Mouse (Mus musculus): ENCODE data around the gene Olfr730. TPM values are rescaled to one million over a fixed set of nuclear protein-coding genes. Genes with fewer than 3 reads are reported as not detected.

Olfr730 gene
- polyA plus RNA-seq (2012; fragmentation: generic; extraction: Trizol), result not detected

DNA sequence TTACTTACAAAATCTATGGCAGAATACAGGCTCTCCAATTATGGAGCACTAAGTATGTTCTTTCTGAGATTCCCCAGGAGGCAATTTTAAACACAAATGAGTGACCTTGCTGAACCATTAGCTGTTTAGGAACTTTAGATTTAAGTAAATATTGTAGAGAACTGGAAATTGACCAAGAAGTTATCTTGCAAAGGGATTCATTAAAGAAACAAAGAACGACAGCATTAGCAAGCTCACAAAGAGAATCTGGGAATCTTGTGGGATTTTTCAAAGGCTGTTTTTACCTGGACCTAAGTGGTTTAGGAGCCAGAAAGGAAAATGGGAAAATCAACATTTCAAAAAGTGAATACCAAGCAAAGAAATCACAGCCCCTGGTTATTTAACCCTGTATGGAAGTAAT lies at the start of gene Olfr730:
Gene Olfr730, minus strand, starts transcription at position 101 of the 400 bp plus-strand sequence.
- H3K36me3 ChIP-seq (ENCODE audit: control insufficient read depth, insufficient read depth), result no peaks in the 10 kb centered on the region
- H3K27me3 ChIP-seq (ENCODE audit: control insufficient read depth, insufficient read depth, insufficient read length), result no peaks in the 10 kb centered on the region
- H3K4me2 ChIP-seq (ENCODE audit: low read depth), result no peak within 1 kb of the TSS
- TF ChIP-seq E2F4 (IDR thresholded peaks at IDR 0.05; ENCODE audit: insufficient read depth), result no peak
- no peak for TF ChIP-seq SRF (IDR thresholded peaks at IDR 0.05; ENCODE audit: control insufficient read depth, insufficient read length, low read depth)
- TF ChIP-seq MYOD1 (IDR thresholded peaks at IDR 0.05; ENCODE audit: control insufficient read depth in 1 of 3, insufficient read length in 2 of 3, low read depth in 2 of 3), result no peak
- TF ChIP-seq CEBPB (IDR thresholded peaks at IDR 0.05; ENCODE audit: insufficient read depth, poor library complexity, severe bottlenecking), result no peak
- no peak for TF ChIP-seq POLR2AphosphoS2 (IDR thresholded peaks at IDR 0.05; ENCODE audit: insufficient read length, low read depth)
- no peak for TF ChIP-seq MYOG (IDR thresholded peaks at IDR 0.05; ENCODE audit: control insufficient read depth in 1 of 3, insufficient read depth in 1 of 3, insufficient read length in 2 of 3, low read depth in 2 of 3)
- no peak for TF ChIP-seq REST (IDR thresholded peaks at IDR 0.05; ENCODE audit: insufficient read depth, insufficient read length)
- TF ChIP-seq USF1 (IDR thresholded peaks at IDR 0.05; ENCODE audit: low read depth), result no peak
- TF ChIP-seq TCF12 (IDR thresholded peaks at IDR 0.05; ENCODE audit: insufficient read depth, poor library complexity, severe bottlenecking), result no peak
- TF ChIP-seq MAX (IDR thresholded peaks at IDR 0.05; ENCODE audit: low read depth), result no peak
- TF ChIP-seq POLR2A (IDR thresholded peaks at IDR 0.05; ENCODE audit: insufficient read length, low read depth), result no peak
- TF ChIP-seq TCF3 (IDR thresholded peaks at IDR 0.05; ENCODE audit: insufficient read length, low read depth), result no peak
- no peak within 1 kb of the TSS for H3ac ChIP-seq (ENCODE audit: control insufficient read depth, insufficient read length)
- H3K79me2 ChIP-seq (ENCODE audit: control insufficient read depth, insufficient read depth), result no peaks in the 10 kb centered on the region
- H3K4me3 ChIP-seq, result no peak within 1 kb of the TSS

DNA sequence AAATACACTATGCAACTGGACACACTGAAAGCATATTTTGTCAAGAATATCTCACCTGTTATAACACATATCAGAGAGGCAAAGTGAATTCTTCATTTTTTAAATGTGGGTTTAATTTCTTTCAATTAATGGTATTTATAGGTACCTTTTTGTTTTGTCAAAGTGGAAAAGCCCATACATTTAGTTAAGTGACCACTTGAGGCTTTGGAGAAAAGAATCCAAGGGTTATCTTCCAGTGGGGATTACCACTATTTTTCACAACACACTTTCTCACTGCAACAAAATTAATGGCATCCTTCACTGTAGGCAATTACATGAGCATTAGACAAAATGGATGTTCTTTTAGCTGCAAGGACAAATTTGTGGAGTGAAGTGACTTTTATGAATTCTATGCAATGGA lies 35.2 kb downstream of the Olfr730 start, which contains the start of gene Olfr729:
Gene Olfr729, minus strand, starts transcription at position 101 of the 400 bp plus-strand sequence.
- Histone ChIP-seq H3K79me2 (ENCODE audit: control insufficient read depth, insufficient read depth) (no peaks in the 10 kb centered on the region), H3K36me3 (ENCODE audit: control insufficient read depth, insufficient read depth) (no peaks in the 10 kb centered on the region), H3K4me2 (ENCODE audit: low read depth) (no peak within 1 kb of the TSS), H3K4me3 (no peak within 1 kb of the TSS), H3ac (ENCODE audit: control insufficient read depth, insufficient read length) (no peak within 1 kb of the TSS), H3K27me3 (ENCODE audit: control insufficient read depth, insufficient read depth, insufficient read length) (no peaks in the 10 kb centered on the region)
- TF ChIP-seq REST (IDR thresholded peaks at IDR 0.05; ENCODE audit: insufficient read depth, insufficient read length) (no peak), TCF12 (IDR thresholded peaks at IDR 0.05; ENCODE audit: insufficient read depth, poor library complexity, severe bottlenecking) (no peak), POLR2A (IDR thresholded peaks at IDR 0.05; ENCODE audit: insufficient read length, low read depth) (no peak), SRF (IDR thresholded peaks at IDR 0.05; ENCODE audit: control insufficient read depth, insufficient read length, low read depth) (no peak), MYOD1 (IDR thresholded peaks at IDR 0.05; ENCODE audit: control insufficient read depth in 1 of 3, insufficient read length in 2 of 3, low read depth in 2 of 3) (no peak), POLR2AphosphoS2 (IDR thresholded peaks at IDR 0.05; ENCODE audit: insufficient read length, low read depth) (no peak), MAX (IDR thresholded peaks at IDR 0.05; ENCODE audit: low read depth) (no peak), USF1 (IDR thresholded peaks at IDR 0.05; ENCODE audit: low read depth) (no peak), CEBPB (IDR thresholded peaks at IDR 0.05; ENCODE audit: insufficient read depth, poor library complexity, severe bottlenecking) (no peak), MYOG (IDR thresholded peaks at IDR 0.05; ENCODE audit: control insufficient read depth in 1 of 3, insufficient read depth in 1 of 3, insufficient read length in 2 of 3, low read depth in 2 of 3) (no peak), TCF3 (IDR thresholded peaks at IDR 0.05; ENCODE audit: insufficient read length, low read depth) (no peak), E2F4 (IDR thresholded peaks at IDR 0.05; ENCODE audit: insufficient read depth) (no peak)

DNA sequence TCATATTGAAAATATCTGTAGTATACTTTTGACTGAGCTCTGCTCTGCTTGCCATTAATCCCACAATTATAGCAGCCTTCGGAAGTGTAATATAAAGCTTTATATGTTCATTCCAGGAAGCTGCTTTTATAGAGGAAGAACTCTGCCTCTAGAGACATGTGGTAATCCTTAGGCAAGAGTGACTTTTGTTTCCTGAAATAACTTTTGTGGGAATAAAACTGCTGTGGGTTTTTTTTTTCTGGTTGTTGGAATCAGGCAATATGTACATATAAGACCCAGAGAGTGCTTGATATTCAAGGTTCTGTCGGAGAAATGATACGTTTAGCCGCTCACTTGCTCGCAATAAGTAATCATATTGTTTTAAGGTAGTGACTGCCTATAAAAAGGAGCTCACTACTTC lies 45.4 kb downstream of the Olfr730 start, which contains the start of gene Olfr728:
Gene Olfr728, minus strand, starts transcription at position 101 of the 400 bp plus-strand sequence.
- Histone ChIP-seq H3K36me3 (ENCODE audit: control insufficient read depth, insufficient read depth) (no peaks in the 10 kb centered on the region), H3K4me2 (ENCODE audit: low read depth) (no peak within 1 kb of the TSS), H3K27me3 (ENCODE audit: control insufficient read depth, insufficient read depth, insufficient read length) (no peaks in the 10 kb centered on the region), H3K79me2 (ENCODE audit: control insufficient read depth, insufficient read depth) (no peaks in the 10 kb centered on the region), H3K4me3 (no peak within 1 kb of the TSS), H3ac (ENCODE audit: control insufficient read depth, insufficient read length) (no peak within 1 kb of the TSS)
- TF ChIP-seq CEBPB (IDR thresholded peaks at IDR 0.05; ENCODE audit: insufficient read depth, poor library complexity, severe bottlenecking) (no peak), E2F4 (IDR thresholded peaks at IDR 0.05; ENCODE audit: insufficient read depth) (no peak), MAX (IDR thresholded peaks at IDR 0.05; ENCODE audit: low read depth) (no peak), TCF3 (IDR thresholded peaks at IDR 0.05; ENCODE audit: insufficient read length, low read depth) (no peak), TCF12 (IDR thresholded peaks at IDR 0.05; ENCODE audit: insufficient read depth, poor library complexity, severe bottlenecking) (no peak)

Other genes with a start within 250 kb of the Olfr730 start
- not detected for gene Olfr724, start 224.9 kb downstream of the Olfr730 start, polyA plus RNA-seq (2012; fragmentation: generic; extraction: Trizol)
- not detected for gene Olfr725, start 147.8 kb downstream of the Olfr730 start, polyA plus RNA-seq (2012; fragmentation: generic; extraction: Trizol)
- not detected for gene Olfr726, start 97.2 kb downstream of the Olfr730 start, polyA plus RNA-seq (2012; fragmentation: generic; extraction: Trizol)
- not detected for gene Olfr727, start 65.0 kb downstream of the Olfr730 start, polyA plus RNA-seq (2012; fragmentation: generic; extraction: Trizol)
- not detected for gene Olfr728, start 45.5 kb downstream of the Olfr730 start, polyA plus RNA-seq (2012; fragmentation: generic; extraction: Trizol)
- gene Olfr729, start 35.3 kb downstream of the Olfr730 start, polyA plus RNA-seq (2012; fragmentation: generic; extraction: Trizol), result not detected
- gene Olfr731, start 53.7 kb upstream of the Olfr730 start, polyA plus RNA-seq (2012; fragmentation: generic; extraction: Trizol), result not detected
- not detected for gene Olfr732, start 96.0 kb upstream of the Olfr730 start, polyA plus RNA-seq (2012; fragmentation: generic; extraction: Trizol)
- gene Olfr733, start 113.3 kb upstream of the Olfr730 start, polyA plus RNA-seq (2012; fragmentation: generic; extraction: Trizol), result not detected
- gene Olfr734, start 138.6 kb upstream of the Olfr730 start, polyA plus RNA-seq (2012; fragmentation: generic; extraction: Trizol), result not detected
- not detected for gene Olfr735, start 160.7 kb upstream of the Olfr730 start, polyA plus RNA-seq (2012; fragmentation: generic; extraction: Trizol)
- gene Tlr11, start 169.7 kb upstream of the Olfr730 start, polyA plus RNA-seq (2012; fragmentation: generic; extraction: Trizol), result not detected
- not detected for gene Olfr736, start 193.0 kb upstream of the Olfr730 start, polyA plus RNA-seq (2012; fragmentation: generic; extraction: Trizol)
- gene Olfr738, start 219.4 kb upstream of the Olfr730 start, polyA plus RNA-seq (2012; fragmentation: generic; extraction: Trizol), result not detected
- gene Olfr739, start 230.4 kb upstream of the Olfr730 start, polyA plus RNA-seq (2012; fragmentation: generic; extraction: Trizol), result not detected

Data from myocyte (in vitro differentiated cells).